Comparison of ENCODE assay signal across 9 mouse cellular contexts in the genomic region with DNA sequence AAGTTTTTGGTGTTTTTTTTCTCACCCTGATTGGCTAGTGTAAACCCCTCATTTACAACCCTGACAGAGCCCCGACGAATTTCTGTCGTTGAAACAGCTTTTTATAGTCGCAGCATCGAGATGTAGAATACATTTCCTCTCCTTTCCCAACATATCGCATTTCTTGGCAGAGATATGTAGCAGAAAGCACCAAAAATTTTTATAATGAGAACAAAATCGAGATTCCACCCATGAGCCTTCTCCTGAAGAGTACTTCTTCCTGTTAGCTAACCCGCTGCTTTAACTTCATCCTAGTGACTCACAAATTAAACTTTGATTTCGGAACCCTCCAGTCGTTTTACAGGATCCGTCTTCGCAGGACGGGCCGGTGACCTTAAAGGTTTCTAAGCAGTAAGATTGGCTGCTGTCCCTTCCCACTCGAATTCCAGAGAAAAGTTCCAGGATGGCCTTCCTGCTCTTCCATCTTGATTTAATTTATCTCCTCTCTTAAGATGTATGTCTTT. TPM values are rescaled to one million over a fixed set of nuclear protein-coding genes. Genes with fewer than 3 reads are reported as not detected.
DNase-seq lines count a peak whose midpoint lies in the region; ATAC-seq lines count a peak whose summit lies in the region.
"Had no signal": no experiment of that assay in that cellular context is flagged by ENCODE, and none has a peak within 500 bp of the region (broad histone marks: within the 10 kb centered on the region; RNA-seq: fewer than 3 reads in every experiment).

No protein-coding gene starts in this region.

- peak overlapping the region; percentile 42; the same call in 1 of the 2 replicates for H3K4me2 ChIP-seq in heart, embryonic 14.5 days (ENCODE audit: low read length)
- H3K4me2 ChIP-seq in neural tube, embryonic 13.5 days = no peak overlapping the region
- no peak overlapping the region for H3K4me2 ChIP-seq in intestine, embryonic 14.5 days (ENCODE audit: low read length)
- H3K4me2 ChIP-seq in stomach, embryonic 16.5 days (ENCODE audit: low read depth, low read length) = no peak overlapping the region; the same call in 1 of the 2 replicates

- WGBS in heart, embryonic 14.5 days = 59% methylated on average over 15 of the region's 15 CpGs
- WGBS in neural tube, embryonic 13.5 days = 80% methylated on average over 15 of the region's 15 CpGs
- WGBS in intestine, embryonic 14.5 days = 60% methylated on average over 15 of the region's 15 CpGs
- 49% methylated on average over 15 of the region's 15 CpGs for WGBS in stomach, embryonic 16.5 days

- H3K4me3 ChIP-seq in heart, embryonic 14.5 days (ENCODE audit: control insufficient read depth in 1 of 2, insufficient read depth in 1 of 2, low read depth in 1 of 2, low read length in 2 of 2) = no peak overlapping the region
- H3K4me3 ChIP-seq in neural tube, embryonic 13.5 days = no peak overlapping the region
- H3K4me3 ChIP-seq in intestine, embryonic 14.5 days (ENCODE audit: low read depth, low read length) = no peak overlapping the region
- H3K4me3 ChIP-seq in stomach, embryonic 16.5 days (replicated peaks; ENCODE audit: low read length) = no peak overlapping the region

- peaks cover 13 to 25% of the 10 kb centered on the region in 2 experiments for H3K4me1 ChIP-seq in heart, embryonic 14.5 days (ENCODE audit: control insufficient read depth in 2 of 2, insufficient read depth in 2 of 2, low read length in 2 of 2)
- peaks cover 40% of the 10 kb centered on the region for H3K4me1 ChIP-seq in neural tube, embryonic 13.5 days (replicated peaks)
- H3K4me1 ChIP-seq in intestine, embryonic 14.5 days (replicated peaks; ENCODE audit: control insufficient read depth, insufficient read depth, low read length) = peaks cover 36% of the 10 kb centered on the region
- peaks cover 18% of the 10 kb centered on the region for H3K4me1 ChIP-seq in stomach, embryonic 16.5 days (ENCODE audit: control insufficient read depth, insufficient read depth, low read length)

- no peaks in the 10 kb centered on the region for H3K36me3 ChIP-seq in heart, embryonic 14.5 days (ENCODE audit: control insufficient read depth, insufficient read depth, low read length)
- H3K36me3 ChIP-seq in neural tube, embryonic 13.5 days = no peaks in the 10 kb centered on the region
- no peaks in the 10 kb centered on the region for H3K36me3 ChIP-seq in intestine, embryonic 14.5 days (ENCODE audit: control insufficient read depth, insufficient read depth, low read length)
- no peaks in the 10 kb centered on the region for H3K36me3 ChIP-seq in stomach, embryonic 16.5 days (ENCODE audit: control insufficient read depth, insufficient read depth, low read length)

- peak overlapping the region; percentile 27; the same call in 1 of the 2 replicates for H3K9ac ChIP-seq in heart, embryonic 14.5 days (ENCODE audit: low read length)
- H3K9ac ChIP-seq in neural tube, embryonic 13.5 days = no peak overlapping the region
- no peak overlapping the region for H3K9ac ChIP-seq in intestine, embryonic 14.5 days (ENCODE audit: low read length)
- H3K9ac ChIP-seq in stomach, embryonic 16.5 days (ENCODE audit: low read length) = peak overlapping the region; percentile 14; the same call in 1 of the 2 replicates

- intact Hi-C loops in heart, postnatal 14 days (cut with DNase I) = no loop called here

- H3K27ac ChIP-seq in heart, embryonic 14.5 days (replicated peaks in 1 of 2; ENCODE audit: control insufficient read depth in 1 of 2, insufficient read depth in 1 of 2, low read depth in 2 of 2, low read length in 2 of 2) = peak overlapping the region; percentile 42 to 72
- H3K27ac ChIP-seq in neural tube, embryonic 13.5 days (replicated peaks) = peak overlapping the region; percentile 66
- peak overlapping the region; percentile 62; the same call in 1 of the 2 replicates for H3K27ac ChIP-seq in intestine, embryonic 14.5 days (ENCODE audit: low read depth)
- H3K27ac ChIP-seq in stomach, embryonic 16.5 days (ENCODE audit: low read length) = peak overlapping the region; percentile 77

- DNase-seq in heart, postnatal 14 days = no peak
- no peak for DNase-seq in neural tube, embryonic 10.5 days (ENCODE audit: extremely low spot score, low spot score)
- DNase-seq in intestine, embryonic 14.5 days (ENCODE audit: low spot score) = no peak
- DNase-seq in cerebellum, adult 11 months = no peak
- DNase-seq in thymus, adult 18-20 months = no peak

- H3K27me3 ChIP-seq in heart, embryonic 14.5 days (ENCODE audit: control insufficient read depth, insufficient read depth, low read length) = no peaks in the 10 kb centered on the region
- no peaks in the 10 kb centered on the region for H3K27me3 ChIP-seq in neural tube, embryonic 13.5 days
- no peaks in the 10 kb centered on the region for H3K27me3 ChIP-seq in intestine, embryonic 14.5 days (replicated peaks; ENCODE audit: control insufficient read depth, insufficient read depth, low read length)
- no peaks in the 10 kb centered on the region for H3K27me3 ChIP-seq in stomach, embryonic 16.5 days (ENCODE audit: control insufficient read depth, insufficient read depth, low read length)

- H3K9me3 ChIP-seq in heart, embryonic 14.5 days (ENCODE audit: control insufficient read depth, low read length) = no peaks in the 10 kb centered on the region
- H3K9me3 ChIP-seq in neural tube, embryonic 13.5 days = no peaks in the 10 kb centered on the region
- H3K9me3 ChIP-seq in intestine, embryonic 14.5 days (ENCODE audit: control insufficient read depth, low read length) = 0 out of 2 replicates have a peak, but pooled peaks cover 2% of the 10 kb centered on the region
- H3K9me3 ChIP-seq in stomach, embryonic 16.5 days (replicated peaks; ENCODE audit: control insufficient read depth, low read length) = no peaks in the 10 kb centered on the region

- ATAC-seq in heart, embryonic 14.5 days (ENCODE audit: insufficient number of reproducible peaks, insufficient read depth, low FRiP score, low read depth) = no peak
- no peak for ATAC-seq in neural tube, embryonic 13.5 days (ENCODE audit: low read depth)
- no peak for ATAC-seq in intestine, embryonic 14.5 days (replicated peaks; ENCODE audit: low FRiP score, low TSS enrichment, low read depth)
- no peak for ATAC-seq in stomach, embryonic 16.5 days (ENCODE audit: insufficient read depth, low FRiP score)

RNA-seq across cellular contexts. Expression of gene Gm42791, which starts 29.8 kb away (rescaled TPM):
- polyA plus RNA-seq in heart, embryonic 14.5 days (2014; fragmentation: Nextera tagmentation; extraction: Ambion mirVana) = 1.4 TPM in 1 of 2 replicates, not detected in the other
- 1 to 10 TPM; 3.3 to 6.1 TPM for total RNA-seq in heart, postnatal 14 days (2021)
- polyA plus RNA-seq in neural tube, embryonic 13.5 days (2015; fragmentation: Nextera tagmentation; extraction: Ambion mirVana) = 0.74 and 4.3 TPM in 2 replicates
- 2.2 TPM in 1 of 2 replicates, not detected in the other for polyA plus RNA-seq in intestine, embryonic 14.5 days (2014; fragmentation: Nextera tagmentation; extraction: Ambion mirVana)
- polyA plus RNA-seq in stomach, embryonic 16.5 days (2015; fragmentation: Nextera tagmentation; extraction: Ambion mirVana) = 1.6 and 2.2 TPM in 2 replicates
- total RNA-seq: megakaryocyte progenitor cell, adult 5-6 weeks had no signal

RNA-seq across cellular contexts. Expression of gene Katnal1, which starts 36.0 kb away (rescaled TPM):
- polyA plus RNA-seq in heart, embryonic 14.5 days (2014; fragmentation: Nextera tagmentation; extraction: Ambion mirVana) = 12.3 and 15.6 TPM in 2 replicates
- total RNA-seq in heart, postnatal 14 days (2021) = 1 to 10 TPM; 5.4 to 7.9 TPM
- polyA plus RNA-seq in neural tube, embryonic 13.5 days (2015; fragmentation: Nextera tagmentation; extraction: Ambion mirVana) = 32.0 and 39.8 TPM in 2 replicates
- polyA plus RNA-seq in intestine, embryonic 14.5 days (2014; fragmentation: Nextera tagmentation; extraction: Ambion mirVana) = 10.9 and 15.6 TPM in 2 replicates
- polyA plus RNA-seq in stomach, embryonic 16.5 days (2015; fragmentation: Nextera tagmentation; extraction: Ambion mirVana) = 10.5 and 11.0 TPM in 2 replicates

Comparison
In these comparisons a context has a peak if more than half of its experiments do, and no peak if none do; other contexts are left out.
1. H3K9ac ChIP-seq: peak in heart, embryonic 14.5 days (single experiment) and stomach, embryonic 16.5 days (single experiment); none in neural tube, embryonic 13.5 days (single experiment) and intestine, embryonic 14.5 days (single experiment).
2. Peak in every context shown above with its lines, with median percentiles within 50 percentile points of each other: H3K27ac ChIP-seq.